Mouse (Mus musculus) ovary, adult 2 months (tissue): ENCODE data around the gene Ccdc93. TPM values are rescaled to one million over a fixed set of nuclear protein-coding genes. Genes with fewer than 3 reads are reported as not detected.

Experiments
- polyA plus RNA-seq: library from polyadenylated mRNA; depleted of rRNA; stranded (reverse); fragments of >200 nt; gene quantifications from 2 replicates; pipeline ENCODE4 v1.2.3, GENCODE M21; 2012; rRNA removed

Ccdc93 gene
- 6.4 and 6.5 TPM in 2 replicates for polyA plus RNA-seq

DNA sequence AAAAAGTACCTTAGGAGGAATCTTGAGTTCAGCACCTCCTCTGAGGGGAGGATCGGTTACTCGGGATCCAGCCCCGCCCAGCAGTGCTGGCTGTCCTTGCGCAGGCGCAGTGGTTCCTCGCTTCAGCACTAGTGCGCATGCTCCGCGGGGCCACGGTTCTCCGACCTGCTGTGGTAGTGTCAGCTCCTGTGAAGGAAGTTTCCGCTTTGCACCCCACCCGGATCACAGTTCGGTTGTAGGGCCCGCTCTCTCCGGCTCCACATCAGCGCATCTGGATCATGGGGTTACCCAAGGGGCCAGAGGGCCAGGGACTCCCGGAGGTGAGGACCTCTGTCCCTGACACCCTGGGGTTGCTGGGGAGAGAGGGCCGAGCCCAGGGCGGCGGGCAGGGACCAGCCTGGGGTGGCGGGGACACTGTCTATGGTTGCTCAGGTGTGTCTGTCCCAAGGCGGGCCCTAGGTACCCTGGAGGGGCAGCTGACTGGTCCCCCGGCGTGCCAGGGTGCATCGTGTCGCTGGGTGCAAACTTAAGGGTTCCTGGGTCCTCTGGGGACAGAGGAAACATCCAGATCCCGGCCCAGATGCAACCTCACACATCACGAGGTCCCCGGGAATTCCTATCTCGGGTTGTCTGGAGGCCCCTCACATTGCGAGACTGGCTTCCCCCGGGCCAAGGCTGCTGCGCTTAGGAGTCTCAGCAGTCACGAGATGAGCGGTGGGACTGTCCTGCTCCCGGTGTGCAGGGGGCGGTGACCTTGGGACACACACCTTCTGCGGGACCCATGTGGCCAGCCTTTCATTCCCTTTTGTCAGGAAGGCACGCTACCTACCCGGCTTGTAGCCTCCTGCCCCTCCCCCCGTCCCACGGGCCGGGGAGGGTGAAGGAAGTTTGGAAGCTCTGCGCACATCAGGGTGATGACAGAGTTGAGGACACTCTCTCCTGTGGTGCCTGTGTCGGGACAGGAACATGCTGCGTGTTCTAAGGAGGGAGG is at the start of gene Ccdc93:
Gene Ccdc93, plus strand, starts transcription at position 112 of the 991 bp plus-strand sequence.

DNA sequence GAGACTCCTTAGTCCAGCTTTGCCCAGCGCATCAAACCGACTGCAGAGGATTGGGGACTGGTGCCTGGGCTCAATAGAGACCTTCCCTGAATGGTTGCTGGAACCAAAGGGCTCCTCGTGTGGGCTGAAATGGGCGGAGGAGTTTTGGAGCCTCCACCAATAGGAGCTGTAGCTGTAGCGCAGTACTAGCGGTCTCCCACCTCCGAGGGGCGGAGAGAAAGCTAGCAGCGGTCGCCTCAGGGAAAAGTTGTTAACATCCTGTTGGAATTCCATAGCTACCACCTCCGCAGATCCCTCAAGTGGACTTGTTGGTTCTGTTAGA is 97.5 kb downstream of the Ccdc93 start, which contains the start of gene Htr5b:
Gene Htr5b, minus strand, starts transcription at position 67 of the 322 bp plus-strand sequence.

Other genes starting within 250 kb of the Ccdc93 start
- gene Insig2, start 98.5 kb upstream of the Ccdc93 start, polyA plus RNA-seq: 11.7 and 16.3 TPM in 2 replicates
- gene Htr5b, start 97.4 kb downstream of the Ccdc93 start, polyA plus RNA-seq: 0.19 and 0.30 TPM in 2 replicates
- 20.3 and 22.8 TPM in 2 replicates for gene Ddx18, start 136.9 kb downstream of the Ccdc93 start, polyA plus RNA-seq